Mouse (Mus musculus): ENCODE measurements around the gene Abhd16a. TPM values are rescaled to one million over a fixed set of nuclear protein-coding genes. Genes with fewer than 3 reads are reported as not detected.

The Abhd16a gene
- polyA plus RNA-seq, 1 experiment from 2014 or later = 101 TPM

DNA sequence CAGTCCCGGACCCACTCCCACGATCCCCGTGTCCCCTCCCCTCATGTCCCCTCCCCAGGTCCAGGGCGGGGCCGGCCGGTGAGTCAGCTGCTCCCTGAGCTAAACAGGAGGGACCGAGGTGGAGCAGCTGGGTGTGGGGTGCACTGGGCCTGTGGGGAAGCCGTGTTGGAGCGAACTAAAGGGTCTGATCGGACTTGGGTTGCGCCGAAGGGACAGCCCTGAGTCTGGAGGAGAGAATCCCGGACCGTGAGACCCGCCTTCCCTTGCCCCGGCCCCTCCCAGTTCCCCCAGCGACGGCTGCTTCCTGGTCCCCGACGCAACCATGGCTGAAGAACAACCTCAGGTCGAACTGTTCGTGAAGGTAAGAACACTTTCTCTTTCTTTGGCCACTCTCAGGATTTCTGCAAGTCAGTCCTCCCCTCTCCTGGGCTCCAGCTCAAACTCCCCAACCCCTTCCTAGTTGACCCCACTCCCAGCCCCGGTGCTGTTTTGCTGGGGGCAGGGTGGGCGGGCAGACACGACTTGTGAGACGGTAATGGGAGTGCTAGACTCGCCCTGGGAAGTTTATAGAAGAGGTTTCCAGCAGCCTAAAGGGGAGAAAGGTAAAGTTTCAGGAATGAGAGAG, 38.8 kb upstream of the Abhd16a start:
- peak; percentile 15; the same call in 1 of the 2 replicates for ATAC-seq (ENCODE audit: insufficient number of reproducible peaks, low FRiP score, low TSS enrichment, low read depth)
- peak overlapping the region; percentile 70 for H3K9ac ChIP-seq
- H3K27me3 ChIP-seq = no peaks in the 10 kb centered on the region
- peaks cover 57% of the 10 kb centered on the region for H3K4me1 ChIP-seq
- H3K4me3 ChIP-seq = peak overlapping the region; percentile 66
- no peaks in the 10 kb centered on the region for H3K9me3 ChIP-seq
- H3K27ac ChIP-seq = peak overlapping the region; percentile 99
- WGBS = 1% methylated on average over 27 of the region's 27 CpGs
- H3K36me3 ChIP-seq = peaks cover 29% of the 10 kb centered on the region
- H3K4me2 ChIP-seq = peak overlapping the region; percentile 70

DNA sequence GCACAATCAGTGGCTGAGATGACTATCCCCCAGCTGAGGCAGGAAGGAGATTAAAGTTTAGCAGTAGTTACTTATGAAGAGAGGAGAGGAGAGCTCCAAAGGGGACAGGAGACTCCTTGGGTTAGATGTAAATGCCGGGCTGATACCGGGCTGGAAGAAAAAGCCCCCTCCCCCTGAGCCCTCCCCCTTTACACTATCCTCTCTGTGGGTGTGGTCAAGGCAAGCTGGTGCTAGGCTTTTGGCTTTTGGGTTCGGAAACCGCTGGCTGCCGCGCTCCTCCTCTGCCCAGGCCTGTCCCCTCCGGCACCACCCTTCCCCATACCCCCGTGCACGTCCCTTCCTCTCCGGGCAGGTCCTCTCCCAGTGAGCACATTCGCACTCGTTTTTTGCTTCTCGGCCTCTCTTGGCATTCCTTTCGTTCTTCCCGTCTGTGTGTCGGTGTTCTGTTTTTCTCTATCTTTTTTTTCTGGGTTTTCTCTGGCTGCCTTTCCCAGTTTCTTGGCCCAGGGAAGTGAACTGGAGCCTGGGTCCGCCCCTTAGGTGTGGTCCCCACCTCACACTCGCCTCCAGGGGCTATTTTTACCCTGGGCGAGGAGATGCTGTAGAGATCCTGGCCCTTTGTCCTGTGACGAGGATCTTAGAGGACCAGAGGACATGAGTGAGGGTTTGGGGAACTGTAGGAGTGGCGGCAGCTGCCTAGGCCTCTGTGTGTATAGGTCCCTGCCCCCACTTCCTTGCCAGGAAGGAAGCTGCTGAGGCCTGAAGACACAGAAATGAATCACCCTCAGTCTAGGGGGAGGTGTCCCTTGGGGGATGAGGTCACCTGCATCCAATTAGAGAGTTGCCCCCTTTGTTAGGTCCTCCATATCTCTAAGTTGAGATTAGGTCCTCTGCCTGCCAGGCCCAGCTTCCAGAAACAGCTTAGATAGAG, 37.6 kb upstream of the Abhd16a start:
- Histone ChIP-seq H3K27ac (peak overlapping the region; percentile 99), H3K9me3 (no peaks in the 10 kb centered on the region), H3K36me3 (peaks cover 41% of the 10 kb centered on the region), H3K4me2 (peak overlapping the region; percentile 70), H3K4me1 (peaks cover 47% of the 10 kb centered on the region), H3K27me3 (no peaks in the 10 kb centered on the region), H3K4me3 (peak overlapping the region; percentile 66), H3K9ac (peak overlapping the region; percentile 65)
- WGBS = 1% methylated on average over 21 of the region's 21 CpGs
- ATAC-seq (ENCODE audit: insufficient number of reproducible peaks, low FRiP score, low TSS enrichment, low read depth) = peak; percentile 45; the same call in 1 of the 2 replicates

DNA sequence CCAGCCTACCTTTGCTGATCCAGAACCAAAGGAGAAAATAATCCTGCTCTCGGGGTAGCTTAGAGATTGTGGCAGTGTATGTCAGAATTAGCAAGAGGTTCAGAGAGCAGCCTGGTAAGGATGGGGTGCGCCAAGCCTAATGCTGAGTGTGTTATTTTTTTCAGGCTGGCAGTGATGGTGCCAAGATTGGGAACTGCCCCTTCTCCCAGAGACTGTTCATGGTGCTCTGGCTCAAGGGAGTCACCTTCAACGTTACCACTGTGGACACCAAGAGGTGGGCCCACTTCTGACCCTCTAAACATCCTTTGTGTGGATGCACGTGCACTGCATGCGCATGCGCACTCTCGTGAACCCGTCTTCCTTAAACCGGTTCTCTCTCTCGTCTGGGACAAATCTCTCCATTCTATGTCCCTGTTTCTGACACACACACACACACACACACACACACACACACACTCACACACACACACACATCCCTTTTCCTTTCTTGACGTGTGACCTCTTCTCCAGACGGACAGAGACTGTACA, 36.7 kb upstream of the Abhd16a start:
- Histone ChIP-seq H3K9me3 (no peaks in the 10 kb centered on the region), H3K27ac (peak overlapping the region; percentile 99), H3K4me3 (peak overlapping the region; percentile 66), H3K9ac (peak overlapping the region; percentile 65), H3K4me1 (peaks cover 39% of the 10 kb centered on the region), H3K4me2 (peak overlapping the region; percentile 70), H3K36me3 (peaks cover 46% of the 10 kb centered on the region), H3K27me3 (no peaks in the 10 kb centered on the region)
- WGBS = 82% methylated on average over 12 of the region's 12 CpGs
- no peak for ATAC-seq (ENCODE audit: insufficient number of reproducible peaks, low FRiP score, low TSS enrichment, low read depth)

DNA sequence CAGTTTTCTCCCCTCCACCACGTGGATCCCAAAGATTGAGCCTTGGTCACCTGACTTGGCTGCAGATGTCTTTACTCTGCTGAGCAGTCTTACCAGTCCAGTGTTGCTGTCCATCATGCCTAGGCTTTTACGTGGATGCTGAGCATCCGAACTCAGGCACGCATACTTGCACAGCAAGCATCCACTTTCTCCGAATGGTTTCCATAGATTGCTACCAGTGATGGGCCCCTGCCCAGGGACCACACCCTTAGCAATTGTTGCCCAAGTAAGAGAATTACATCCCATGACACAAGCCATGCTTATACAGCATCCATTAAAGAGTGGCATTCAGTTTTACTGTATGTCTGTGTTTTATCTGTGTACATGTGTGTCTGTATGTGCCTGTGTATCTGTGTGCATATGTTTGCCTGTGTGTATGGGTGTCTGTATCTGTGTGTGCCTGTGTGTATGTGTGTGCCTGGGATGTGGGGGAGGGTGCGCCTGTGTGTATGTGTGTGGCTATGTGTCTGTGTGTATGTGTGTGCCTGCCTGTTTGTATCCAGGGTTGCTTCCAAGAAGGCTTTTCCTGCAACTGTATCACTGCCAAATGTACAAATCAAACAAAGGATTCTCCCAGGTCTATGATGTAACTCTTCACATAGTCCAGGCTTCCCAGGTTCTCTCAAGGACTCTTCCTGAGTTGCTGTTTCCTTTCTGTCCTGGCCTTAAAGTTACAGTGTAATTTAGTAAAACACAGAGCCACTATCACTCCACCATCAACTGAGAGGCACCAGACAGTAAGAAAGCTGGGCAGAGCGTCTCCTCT, 33.2 kb upstream of the Abhd16a start:
- H3K27me3 ChIP-seq = no peaks in the 10 kb centered on the region
- no peak for ATAC-seq (ENCODE audit: insufficient number of reproducible peaks, low FRiP score, low TSS enrichment, low read depth)
- peaks cover 35% of the 10 kb centered on the region for H3K4me1 ChIP-seq
- H3K4me3 ChIP-seq = no peak overlapping the region
- H3K27ac ChIP-seq = no peak overlapping the region
- H3K9me3 ChIP-seq = no peaks in the 10 kb centered on the region
- H3K9ac ChIP-seq = no peak overlapping the region
- peaks cover 61% of the 10 kb centered on the region for H3K36me3 ChIP-seq
- 88% methylated on average over 7 of the region's 7 CpGs for WGBS
- H3K4me2 ChIP-seq = no peak overlapping the region

DNA sequence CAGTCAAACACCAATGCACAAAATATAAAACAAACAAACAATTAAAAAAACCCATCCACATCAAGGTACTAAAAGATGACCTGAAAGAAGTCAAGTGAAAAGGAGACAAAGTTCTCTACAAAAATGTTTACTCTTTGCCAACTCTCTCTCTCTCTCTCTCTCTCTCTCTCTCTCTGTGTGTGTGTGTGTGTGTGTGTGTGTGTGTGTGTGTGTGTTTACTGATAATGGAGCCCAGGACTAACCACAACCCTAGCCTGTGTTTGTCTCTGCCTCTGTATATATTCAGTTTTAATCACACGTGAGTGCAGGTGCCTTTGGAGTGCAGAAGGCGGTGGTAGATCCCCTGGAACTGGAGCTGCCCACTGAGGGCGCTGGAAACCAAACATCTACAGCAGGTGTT, 32.0 kb upstream of the Abhd16a start:
- Histone ChIP-seq H3K9ac (no peak overlapping the region), H3K4me1 (peaks cover 38% of the 10 kb centered on the region), H3K27me3 (no peaks in the 10 kb centered on the region), H3K4me3 (no peak overlapping the region), H3K27ac (no peak overlapping the region), H3K9me3 (no peaks in the 10 kb centered on the region), H3K36me3 (peaks cover 70% of the 10 kb centered on the region), H3K4me2 (no peak overlapping the region)
- WGBS = 90% methylated on average over 3 of the region's 3 CpGs
- no peak for ATAC-seq (ENCODE audit: insufficient number of reproducible peaks, low FRiP score, low TSS enrichment, low read depth)

DNA sequence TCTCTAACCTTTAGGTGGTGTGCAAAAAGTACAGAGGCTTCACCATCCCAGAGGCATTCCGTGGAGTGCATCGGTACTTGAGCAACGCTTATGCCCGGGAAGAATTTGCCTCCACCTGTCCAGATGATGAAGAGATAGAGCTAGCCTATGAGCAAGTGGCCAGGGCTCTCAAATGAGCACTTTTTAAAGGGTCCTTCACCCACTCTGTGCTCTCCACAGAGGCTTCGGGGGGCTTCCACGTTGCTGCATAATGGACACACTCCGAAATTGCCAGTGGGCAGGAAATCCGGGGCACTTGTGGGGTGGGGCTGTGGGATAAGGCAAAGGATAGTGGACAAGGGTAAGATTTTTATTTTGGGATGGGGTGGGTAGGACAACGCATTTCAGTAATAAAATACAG, 30.7 kb upstream of the Abhd16a start:
- H3K27ac ChIP-seq = peak overlapping the region; percentile 95
- peaks cover 66% of the 10 kb centered on the region for H3K36me3 ChIP-seq
- no peaks in the 10 kb centered on the region for H3K9me3 ChIP-seq
- WGBS = 59% methylated on average over 9 of the region's 9 CpGs
- H3K4me2 ChIP-seq = no peak overlapping the region
- H3K4me1 ChIP-seq = peaks cover 28% of the 10 kb centered on the region
- H3K9ac ChIP-seq = no peak overlapping the region
- no peak for ATAC-seq (ENCODE audit: insufficient number of reproducible peaks, low FRiP score, low TSS enrichment, low read depth)
- peak overlapping the region; percentile 68 for H3K4me3 ChIP-seq
- no peaks in the 10 kb centered on the region for H3K27me3 ChIP-seq

DNA sequence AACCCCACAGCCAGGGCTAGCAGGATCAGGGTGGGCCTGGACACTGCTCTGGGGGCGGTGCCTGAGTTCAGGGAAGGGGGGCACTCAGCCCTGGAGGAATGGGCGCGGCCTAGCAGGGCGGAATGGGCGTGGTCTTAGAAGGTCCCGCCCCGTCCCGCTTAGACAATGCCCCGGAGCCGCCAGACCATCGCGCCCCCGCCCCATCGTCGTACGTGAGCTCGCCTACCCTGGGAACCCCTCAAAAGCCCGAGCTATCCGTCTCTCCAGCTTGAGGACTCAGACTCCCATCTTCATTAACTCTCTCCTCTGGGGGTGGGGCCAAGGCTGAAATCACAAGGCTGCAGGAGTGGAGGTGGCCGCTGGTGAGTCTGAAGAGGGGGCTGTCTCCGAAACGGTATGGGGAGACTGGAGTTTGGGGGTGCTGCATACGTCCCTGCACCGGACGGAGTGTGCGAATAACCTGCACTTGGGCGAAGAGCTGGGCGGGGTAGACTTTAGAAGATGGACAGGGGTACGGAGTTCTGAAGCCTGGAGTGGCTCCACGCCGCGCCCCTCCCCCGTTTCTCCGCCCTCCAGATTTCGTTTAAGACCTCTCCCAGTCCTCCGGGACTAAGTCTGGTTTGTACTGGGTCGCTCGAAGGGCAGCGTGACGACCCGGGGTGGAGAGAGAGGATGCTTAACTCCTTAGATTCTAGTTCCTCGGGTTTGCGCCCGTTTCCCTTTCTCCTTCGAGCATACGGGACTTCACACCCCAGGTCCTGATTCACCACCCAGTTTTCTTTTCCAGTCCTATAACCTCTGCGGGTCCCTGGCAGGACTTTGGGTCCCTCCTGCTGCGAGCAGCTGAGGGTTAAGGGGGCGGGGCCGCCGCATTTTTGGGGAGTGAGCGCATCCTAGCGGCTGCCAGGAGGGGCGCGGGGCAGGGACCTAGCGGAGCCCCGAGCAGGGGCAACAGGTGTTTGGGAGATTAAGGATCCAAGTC, 29.9 kb upstream of the Abhd16a start, which contains the start of gene Ddah2:
Gene Ddah2, plus strand, starts transcription at position 125 of the 982 bp plus-strand sequence.
- peaks cover 28% of the 10 kb centered on the region for H3K4me1 ChIP-seq
- under 1% methylated on average over 57 of the region's 57 CpGs for WGBS
- peak; percentile 89 for ATAC-seq (ENCODE audit: insufficient number of reproducible peaks, low FRiP score, low TSS enrichment, low read depth)
- H3K4me3 ChIP-seq = peak within 1 kb of the TSS; percentile 68
- H3K36me3 ChIP-seq = peaks cover 57% of the 10 kb centered on the region
- peak within 1 kb of the TSS; percentile 84 for H3K4me2 ChIP-seq
- H3K27ac ChIP-seq = peak within 1 kb of the TSS; percentile 95
- H3K27me3 ChIP-seq = peaks cover 5% of the 10 kb centered on the region; the same call in 1 of the 2 replicates
- H3K9ac ChIP-seq = peak within 1 kb of the TSS; percentile 70
- H3K9me3 ChIP-seq = no peaks in the 10 kb centered on the region

DNA sequence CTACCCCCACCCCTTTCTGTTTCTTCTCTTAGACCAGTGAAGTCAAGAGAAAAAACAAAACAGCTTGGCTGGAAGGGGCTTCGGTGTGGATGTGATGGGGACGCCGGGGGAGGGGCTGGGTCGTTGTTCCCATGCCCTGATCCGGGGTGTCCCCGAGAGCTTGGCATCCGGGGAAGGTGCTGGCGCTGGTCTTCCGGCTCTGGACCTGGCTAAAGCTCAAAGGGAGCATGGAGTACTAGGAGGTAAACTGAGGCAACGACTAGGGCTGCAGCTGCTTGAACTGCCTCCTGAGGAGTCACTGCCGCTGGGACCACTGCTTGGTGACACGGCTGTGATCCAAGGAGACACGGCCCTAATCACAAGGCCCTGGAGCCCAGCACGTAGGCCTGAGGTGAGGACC, 29.0 kb upstream of the Abhd16a start:
- H3K27ac ChIP-seq = peak overlapping the region; percentile 95
- no peaks in the 10 kb centered on the region for H3K9me3 ChIP-seq
- H3K36me3 ChIP-seq = peaks cover 52% of the 10 kb centered on the region
- H3K4me2 ChIP-seq = peak overlapping the region; percentile 84
- ATAC-seq (ENCODE audit: insufficient number of reproducible peaks, low FRiP score, low TSS enrichment, low read depth) = no peak
- peaks cover 36% of the 10 kb centered on the region for H3K4me1 ChIP-seq
- H3K27me3 ChIP-seq = peaks cover 12% of the 10 kb centered on the region
- H3K9ac ChIP-seq = peak overlapping the region; percentile 70
- peak overlapping the region; percentile 68 for H3K4me3 ChIP-seq
- 20% methylated on average over 14 of the region's 14 CpGs for whole genome bisulfite sequencing

DNA sequence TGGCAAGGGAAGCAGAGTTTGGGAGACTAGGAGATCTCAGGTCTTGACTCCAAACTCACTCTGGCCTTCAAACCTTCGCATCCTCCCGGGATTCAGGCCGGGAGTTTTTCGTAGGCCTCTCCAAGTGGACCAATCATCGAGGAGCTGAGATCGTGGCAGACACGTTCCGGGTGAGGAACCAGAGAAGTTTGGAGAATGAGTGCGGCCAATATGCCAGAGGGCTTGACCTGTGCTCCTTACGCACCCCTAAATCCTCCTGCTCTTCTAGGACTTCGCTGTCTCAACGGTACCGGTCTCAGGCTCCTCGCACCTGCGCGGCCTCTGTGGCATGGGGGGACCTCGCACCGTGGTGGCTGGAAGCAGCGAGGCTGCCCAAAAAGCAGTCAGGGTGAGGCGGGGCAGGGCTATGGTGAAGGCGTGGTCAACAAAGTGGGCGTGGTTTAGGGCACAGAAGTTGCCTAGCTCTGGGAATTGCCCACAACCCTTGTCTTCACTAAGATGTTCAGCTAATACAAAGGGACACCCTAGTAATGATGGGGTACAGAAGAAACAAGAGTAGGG, 28.2 kb upstream of the Abhd16a start:
- WGBS = 62% methylated on average over 22 of the region's 22 CpGs
- Histone ChIP-seq H3K4me2 (peak overlapping the region; percentile 84), H3K9ac (peak overlapping the region; percentile 70; the same call in 1 of the 2 replicates), H3K4me3 (peak overlapping the region; percentile 68), H3K36me3 (peaks cover 44% of the 10 kb centered on the region), H3K27ac (peak overlapping the region; percentile 95; the same call in 1 of the 2 replicates), H3K4me1 (peaks cover 43% of the 10 kb centered on the region), H3K9me3 (no peaks in the 10 kb centered on the region), H3K27me3 (peaks cover 20% of the 10 kb centered on the region)
- no peak for ATAC-seq (ENCODE audit: insufficient number of reproducible peaks, low FRiP score, low TSS enrichment, low read depth)

DNA sequence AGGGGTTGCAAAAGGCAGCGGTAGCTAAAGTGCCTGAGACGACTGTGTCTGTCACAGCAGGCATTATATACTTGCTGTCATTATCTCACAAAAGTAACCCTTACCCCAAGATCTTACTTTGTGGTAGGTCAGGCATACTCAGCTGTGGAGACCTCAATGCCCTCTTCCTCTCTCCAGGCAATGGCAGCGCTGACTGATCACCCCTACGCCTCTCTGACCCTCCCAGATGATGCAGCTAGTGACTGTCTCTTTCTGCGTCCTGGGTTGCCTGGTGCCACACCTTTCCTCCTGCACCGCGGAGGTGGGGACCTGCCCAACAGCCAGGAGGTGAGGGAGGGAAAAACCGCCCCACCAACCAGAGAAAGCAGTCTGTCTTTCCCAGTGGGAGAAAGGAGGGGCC, 27.8 kb upstream of the Abhd16a start:
- no peak for ATAC-seq (ENCODE audit: insufficient number of reproducible peaks, low FRiP score, low TSS enrichment, low read depth)
- H3K4me2 ChIP-seq = no peak overlapping the region
- H3K27me3 ChIP-seq = peaks cover 25% of the 10 kb centered on the region
- H3K4me3 ChIP-seq = 0 out of 2 replicates have a peak overlapping the region, but pooled peaks have one; percentile 68
- 75% methylated on average over 8 of the region's 8 CpGs for WGBS
- peaks cover 39% of the 10 kb centered on the region for H3K36me3 ChIP-seq
- no peak overlapping the region; the same call in 1 of the 2 replicates for H3K27ac ChIP-seq
- peaks cover 43% of the 10 kb centered on the region for H3K4me1 ChIP-seq
- no peak overlapping the region for H3K9ac ChIP-seq
- no peaks in the 10 kb centered on the region for H3K9me3 ChIP-seq

Data from limb, embryonic 15.5 days (tissue).